Comparison of ENCODE assay signal across 9 mouse cellular contexts in the genomic region with DNA sequence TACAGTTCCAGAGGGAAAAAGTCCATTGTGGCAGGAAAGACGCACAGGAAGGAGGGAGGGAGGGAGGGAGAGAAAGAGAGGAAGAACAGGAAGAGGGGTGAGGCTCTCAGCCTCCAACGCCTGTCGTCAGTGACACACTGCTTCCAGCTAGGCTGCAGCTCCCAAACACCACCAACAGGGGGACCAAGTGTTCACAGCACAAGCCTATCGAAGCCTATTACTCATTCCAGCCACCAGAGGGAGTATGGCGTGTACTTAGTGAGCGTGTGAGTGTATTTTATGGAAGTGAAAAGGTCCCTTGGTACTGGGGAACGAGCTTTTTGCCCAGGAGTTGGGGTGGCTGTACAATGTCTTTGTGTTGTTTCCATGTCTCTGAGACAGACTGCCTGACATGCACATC. TPM values are rescaled to one million over a fixed set of nuclear protein-coding genes. Genes with fewer than 3 reads are reported as not detected.
DNase-seq lines count a peak whose midpoint lies in the region; ATAC-seq and TF ChIP-seq lines count a peak whose summit lies in the region.
"Had no signal": no experiment of that assay in that cellular context is flagged by ENCODE, and none has a peak within 500 bp of the region (broad histone marks: within the 10 kb centered on the region; RNA-seq: fewer than 3 reads in every experiment).

No protein-coding gene starts in this region.

- TF ChIP-seq POLR2A in CH12.LX (IDR thresholded peaks at IDR 0.05; ENCODE audit: low read depth, low read length) = no peak
- TF ChIP-seq POLR2A in brain, embryonic 14.5 days (IDR thresholded peaks at IDR 0.05; ENCODE audit: borderline replicate concordance, extremely low read depth, insufficient read depth, insufficient read length, poor library complexity, severe bottlenecking) = no peak

- peak; percentile 58 to 81 for DNase-seq in heart, postnatal 10 days
- no peak for DNase-seq in heart, embryonic 10.5 days (ENCODE audit: low spot score)
- peak; percentile 85 for DNase-seq in CH12.LX (ENCODE audit: extremely low read depth)
- peak; percentile 86 for DNase-seq in brain, embryonic 14.5 days (ENCODE audit: low read depth)
- DNase-seq in layer of hippocampus, adult 9-11 months = peak; percentile 65
- DNase-seq in lung, postnatal 4 days = peak; percentile 73 to 83

- H3K4me3 ChIP-seq in heart, embryonic 10.5 days = no peak overlapping the region
- H3K4me3 ChIP-seq in CH12.LX (replicated peaks in 1 of 3; ENCODE audit: low read depth in 2 of 3, low read length in 2 of 3, poor library complexity in 1 of 3) = no peak overlapping the region
- H3K4me3 ChIP-seq in stomach, embryonic 16.5 days (replicated peaks; ENCODE audit: low read length) = no peak overlapping the region
- H3K4me3 ChIP-seq: embryonic facial prominence, embryonic 15.5 days had no signal

- no peak overlapping the region for H3K27ac ChIP-seq in heart, embryonic 10.5 days
- H3K27ac ChIP-seq in CH12.LX (ENCODE audit: insufficient read depth, low read depth) = no peak overlapping the region
- H3K27ac ChIP-seq in stomach, embryonic 16.5 days (ENCODE audit: low read length) = no peak overlapping the region
- H3K27ac ChIP-seq: embryonic facial prominence, embryonic 15.5 days had no signal

- no peak overlapping the region for H3K4me2 ChIP-seq in CH12.LX (ENCODE audit: insufficient read depth, low read depth, poor library complexity, severe bottlenecking)
- no peak overlapping the region for H3K4me2 ChIP-seq in stomach, embryonic 16.5 days (ENCODE audit: low read depth, low read length)
- H3K4me2 ChIP-seq: embryonic facial prominence, embryonic 15.5 days had no signal

- no peaks in the 10 kb centered on the region for H3K79me2 ChIP-seq in CH12.LX (replicated peaks; ENCODE audit: control insufficient read depth, extremely low read depth, insufficient read depth, poor library complexity, severe bottlenecking)

- H3K36me3 ChIP-seq in heart, embryonic 10.5 days = no peaks in the 10 kb centered on the region
- H3K36me3 ChIP-seq in CH12.LX (replicated peaks in 1 of 2; ENCODE audit: control insufficient read depth in 1 of 2, insufficient read depth in 1 of 2, low read length in 1 of 2) = no peaks in the 10 kb centered on the region
- no peaks in the 10 kb centered on the region for H3K36me3 ChIP-seq in stomach, embryonic 16.5 days (ENCODE audit: control insufficient read depth, insufficient read depth, low read length)
- H3K36me3 ChIP-seq: embryonic facial prominence, embryonic 15.5 days had no signal

- WGBS in heart, embryonic 10.5 days = 35% methylated on average over 7 of the region's 7 CpGs
- 28% methylated on average over 7 of the region's 7 CpGs for WGBS in stomach, embryonic 16.5 days

- in situ Hi-C loops in CH12.LX (cut with MboI; ENCODE audit: low pct_ligation_motif_present, low pct_unique_long_range_greater_than_20kb, low sequenced_read_pairs) = loop anchor here (10.0 kb wide), 2 partner anchors 112 to 412 kb away; no protein-coding TSS in a partner anchor

- ATAC-seq in frontal cortex, adult (ENCODE audit: low TSS enrichment) = peak; percentile 14; the same call in 1 of the 2 replicates
- 0 out of 2 replicates have a peak, but pooled peaks have one; percentile 26 for ATAC-seq in stomach, embryonic 16.5 days (ENCODE audit: insufficient read depth, low FRiP score)

- no peak overlapping the region for H3K9ac ChIP-seq in CH12.LX (ENCODE audit: insufficient read depth, low read depth)
- H3K9ac ChIP-seq in stomach, embryonic 16.5 days (ENCODE audit: low read length) = no peak overlapping the region
- H3K9ac ChIP-seq: embryonic facial prominence, embryonic 15.5 days had no signal

- 0 out of 2 replicates have a peak, but pooled peaks cover 4% of the 10 kb centered on the region for H3K27me3 ChIP-seq in heart, embryonic 10.5 days (ENCODE audit: insufficient read depth, poor library complexity, severe bottlenecking)
- H3K27me3 ChIP-seq in CH12.LX (replicated peaks) = peaks cover 72% of the 10 kb centered on the region
- no peaks in the 10 kb centered on the region for H3K27me3 ChIP-seq in stomach, embryonic 16.5 days (ENCODE audit: control insufficient read depth, insufficient read depth, low read length)
- H3K27me3 ChIP-seq: embryonic facial prominence, embryonic 15.5 days had no signal

- dilution Hi-C loops in CH12.LX (cut with MboI; ENCODE audit: extremely low pct_ligation_motif_present, extremely low pct_unique_long_range_greater_than_20kb, low sequenced_read_pairs) = no loop called here

- peak; percentile 50 for TF ChIP-seq RAD21 in CH12.LX (IDR thresholded peaks at IDR 0.05; ENCODE audit: low read depth, low read length)

- no peak for TF ChIP-seq EP300 in CH12.LX (IDR thresholded peaks at IDR 0.05; ENCODE audit: low read length)

- H3K9me3 ChIP-seq in heart, embryonic 10.5 days = no peaks in the 10 kb centered on the region
- no peaks in the 10 kb centered on the region for H3K9me3 ChIP-seq in CH12.LX (replicated peaks; ENCODE audit: low read length)
- H3K9me3 ChIP-seq in stomach, embryonic 16.5 days (replicated peaks; ENCODE audit: control insufficient read depth, low read length) = no peaks in the 10 kb centered on the region
- H3K9me3 ChIP-seq: embryonic facial prominence, embryonic 15.5 days had no signal

- H3K4me1 ChIP-seq in heart, embryonic 10.5 days = peaks cover 15% of the 10 kb centered on the region
- no peaks in the 10 kb centered on the region for H3K4me1 ChIP-seq in CH12.LX (ENCODE audit: control insufficient read depth in 1 of 2, insufficient read depth in 2 of 2)
- H3K4me1 ChIP-seq in stomach, embryonic 16.5 days (ENCODE audit: control insufficient read depth, insufficient read depth, low read length) = no peaks in the 10 kb centered on the region
- H3K4me1 ChIP-seq: embryonic facial prominence, embryonic 15.5 days had no signal

- TF ChIP-seq CTCF in CH12.LX (conservative IDR thresholded peaks at IDR 0.05 in 1 of 2, IDR thresholded peaks at IDR 0.05 in 1 of 2; ENCODE audit: low read depth in 2 of 2, low read length in 2 of 2) = peak; percentile 96 to 100
- peak; percentile 91 for TF ChIP-seq CTCF in brain, embryonic 14.5 days (IDR thresholded peaks at IDR 0.05; ENCODE audit: borderline replicate concordance, extremely low read depth, insufficient read depth, insufficient read length)

- intact Hi-C loops in heart, postnatal 10 days (cut with DNase I) = no loop called here

TF ChIP-seq in CH12.LX, 34 proteins besides CTCF, POLR2A, EP300 and RAD21:
- no peak for TF ChIP-seq MAZ (IDR thresholded peaks at IDR 0.05; ENCODE audit: low read depth, low read length)
- no peak for TF ChIP-seq RCOR1 (conservative IDR thresholded peaks at IDR 0.05; ENCODE audit: low read depth, low read length)
- TF ChIP-seq POLR2AphosphoS2 (IDR thresholded peaks at IDR 0.05; ENCODE audit: low read depth, low read length) = no peak
- TF ChIP-seq ETS1 (conservative IDR thresholded peaks at IDR 0.05; ENCODE audit: low read depth, low read length) = no peak
- no peak for TF ChIP-seq GABPA (IDR thresholded peaks at IDR 0.05; ENCODE audit: insufficient replicate concordance, low read depth, low read length)
- TF ChIP-seq MYC (IDR thresholded peaks at IDR 0.05; ENCODE audit: low read depth, low read length) = peak; percentile 40; the same call in 1 of the 2 replicates
- TF ChIP-seq NELFE (IDR thresholded peaks at IDR 0.05; ENCODE audit: low read depth, low read length) = peak; percentile 67; the same call in 1 of the 2 replicates
- TF ChIP-seq MEF2A (IDR thresholded peaks at IDR 0.05; ENCODE audit: borderline replicate concordance, low read depth, low read length) = no peak
- TF ChIP-seq TBP (conservative IDR thresholded peaks at IDR 0.05; ENCODE audit: low read depth, low read length) = no peak
- no peak for TF ChIP-seq ZMIZ1 (IDR thresholded peaks at IDR 0.05; ENCODE audit: low read depth, low read length)
- TF ChIP-seq ZNF384 (IDR thresholded peaks at IDR 0.05; ENCODE audit: low read depth, low read length) = no peak
- peak; percentile 84 for TF ChIP-seq SMC3 (IDR thresholded peaks at IDR 0.05; ENCODE audit: low read depth, low read length)
- TF ChIP-seq CHD1 (IDR thresholded peaks at IDR 0.05; ENCODE audit: low read depth, low read length) = no peak
- TF ChIP-seq ELF1 (IDR thresholded peaks at IDR 0.05; ENCODE audit: low read depth, low read length) = no peak

RNA-seq across cellular contexts. Expression of a gene that starts 6.8 kb away (rescaled TPM):
- total RNA-seq in heart, postnatal 10 days (2021) = 10 to 100 TPM; 17.5 to 23.3 TPM
- 0.91 and 2.1 TPM in 2 replicates for polyA plus RNA-seq in heart, embryonic 10.5 days (2016; fragmentation: Nextera tagmentation; extraction: Ambion mirVana)
- total RNA-seq in CH12.LX (2012; rRNA removed) = 0.29 and 0.68 TPM in 2 replicates
- total RNA-seq in CH12.LX (2014; rRNA removed) = not detected in 2 replicates
- polyA plus RNA-seq in CH12.LX (2012; ENCODE audit: insufficient read length, low read depth) = 0.25 and 0.53 TPM in 2 replicates
- polyA plus RNA-seq in brain, embryonic 14.5 days (2012; rRNA removed) = 0.61 and 0.94 TPM in 2 replicates
- polyA plus RNA-seq in stomach, embryonic 16.5 days (2015; fragmentation: Nextera tagmentation; extraction: Ambion mirVana) = 0.37 and 0.45 TPM in 2 replicates

RNA-seq across cellular contexts. Expression of a gene that starts 17.3 kb away (rescaled TPM):
- total RNA-seq in heart, postnatal 10 days (2021) = not detected
- polyA plus RNA-seq in heart, embryonic 10.5 days (2016; fragmentation: Nextera tagmentation; extraction: Ambion mirVana) = not detected in 2 replicates
- total RNA-seq in CH12.LX (2012; rRNA removed) = not detected in 2 replicates
- total RNA-seq in CH12.LX (2014; rRNA removed) = not detected in 2 replicates
- polyA plus RNA-seq in CH12.LX (2012; ENCODE audit: insufficient read length, low read depth) = not detected in 2 replicates
- not detected in 2 replicates for polyA plus RNA-seq in brain, embryonic 14.5 days (2012; rRNA removed)
- not detected in 2 replicates for polyA plus RNA-seq in stomach, embryonic 16.5 days (2015; fragmentation: Nextera tagmentation; extraction: Ambion mirVana)
- polyA plus RNA-seq: embryonic facial prominence, embryonic 15.5 days had no signal

RNA-seq across cellular contexts. Expression of a gene that starts 21.3 kb away (rescaled TPM):
- total RNA-seq in heart, postnatal 10 days (2021) = 1 to 10 TPM in 1 of 2 experiments, under 1 TPM in 1; 0.84 to 3.1 TPM
- not detected in 2 replicates for polyA plus RNA-seq in heart, embryonic 10.5 days (2016; fragmentation: Nextera tagmentation; extraction: Ambion mirVana)
- 0.30 and 0.50 TPM in 2 replicates for total RNA-seq in CH12.LX (2012; rRNA removed)
- not detected in 2 replicates for total RNA-seq in CH12.LX (2014; rRNA removed)
- not detected in 2 replicates for polyA plus RNA-seq in CH12.LX (2012; ENCODE audit: insufficient read length, low read depth)
- not detected in 2 replicates for polyA plus RNA-seq in brain, embryonic 14.5 days (2012; rRNA removed)
- polyA plus RNA-seq in stomach, embryonic 16.5 days (2015; fragmentation: Nextera tagmentation; extraction: Ambion mirVana) = not detected in 2 replicates

RNA-seq across cellular contexts. Expression of a gene that starts 57.3 kb away (rescaled TPM):
- total RNA-seq in heart, postnatal 10 days (2021) = 1 to 10 TPM; 8.7 to 9.2 TPM
- polyA plus RNA-seq in heart, embryonic 10.5 days (2016; fragmentation: Nextera tagmentation; extraction: Ambion mirVana) = 3.1 and 5.2 TPM in 2 replicates
- total RNA-seq in CH12.LX (2012; rRNA removed) (5.5 and 6.3 TPM in 2 replicates), CH12.LX (2014; rRNA removed) (2.8 and 3.2 TPM in 2 replicates)
- 5.4 TPM in 2 replicates for polyA plus RNA-seq in CH12.LX (2012; ENCODE audit: insufficient read length, low read depth)
- polyA plus RNA-seq in brain, embryonic 14.5 days (2012; rRNA removed) = 7.0 and 9.8 TPM in 2 replicates
- 3.5 and 3.7 TPM in 2 replicates for polyA plus RNA-seq in stomach, embryonic 16.5 days (2015; fragmentation: Nextera tagmentation; extraction: Ambion mirVana)
